Mouse (Mus musculus) layer of hippocampus, adult 9-10 months (tissue): ENCODE measurements around the gene Paqr5.

Source experiments
- DNase-seq: peaks from one replicate; pipeline ENCODE4 v3.0.0; 2022; ENCODE audit warnings: low spot score

Paqr5 gene

DNA sequence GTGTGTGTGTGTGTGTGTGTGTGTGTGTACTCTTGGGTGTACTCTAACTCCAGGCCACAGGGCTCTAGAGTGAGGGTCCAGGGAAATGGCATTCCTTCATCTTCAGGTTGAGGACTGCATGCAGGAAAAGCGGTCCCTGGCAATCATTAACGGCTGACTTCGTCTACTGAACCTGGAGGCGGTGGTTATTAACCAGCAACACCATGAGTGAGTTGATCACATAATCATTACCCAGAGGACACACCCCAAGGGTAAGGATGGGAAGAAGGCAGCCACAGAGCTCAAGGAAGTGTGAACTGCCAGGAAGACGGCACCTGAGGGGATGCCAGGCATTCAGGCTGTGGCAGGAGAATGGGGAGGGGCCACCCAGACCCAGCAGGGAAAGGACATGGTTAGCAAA lies 18.3 kb downstream of the Paqr5 start:
- no peak for DNase-seq

- DNase-seq, result no peak
Observed at GRCm38 (mm10) chr9:62007028-62007427, 19.6 kb downstream of the Paqr5 start.

DNA sequence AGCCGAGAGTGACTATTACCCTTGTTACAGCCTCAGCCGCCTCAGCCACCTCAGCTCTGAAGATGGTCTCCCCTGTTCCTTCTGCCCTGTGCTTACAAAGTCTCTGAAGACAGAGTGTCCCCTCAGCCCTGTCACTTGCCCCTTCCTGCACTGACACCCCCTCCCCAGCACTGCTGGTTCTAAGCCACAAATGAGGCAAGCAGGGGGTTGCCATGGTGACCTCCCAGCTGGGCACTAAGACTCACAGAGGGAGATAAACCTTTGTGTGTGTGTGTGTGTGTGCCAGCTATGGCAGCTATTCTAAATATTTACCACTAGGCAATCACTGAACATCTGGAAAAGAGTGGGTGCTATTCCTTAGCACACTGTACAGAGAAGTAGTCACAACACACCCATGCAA lies 23.0 kb downstream of the Paqr5 start:
- DNase-seq, result no peak

DNA sequence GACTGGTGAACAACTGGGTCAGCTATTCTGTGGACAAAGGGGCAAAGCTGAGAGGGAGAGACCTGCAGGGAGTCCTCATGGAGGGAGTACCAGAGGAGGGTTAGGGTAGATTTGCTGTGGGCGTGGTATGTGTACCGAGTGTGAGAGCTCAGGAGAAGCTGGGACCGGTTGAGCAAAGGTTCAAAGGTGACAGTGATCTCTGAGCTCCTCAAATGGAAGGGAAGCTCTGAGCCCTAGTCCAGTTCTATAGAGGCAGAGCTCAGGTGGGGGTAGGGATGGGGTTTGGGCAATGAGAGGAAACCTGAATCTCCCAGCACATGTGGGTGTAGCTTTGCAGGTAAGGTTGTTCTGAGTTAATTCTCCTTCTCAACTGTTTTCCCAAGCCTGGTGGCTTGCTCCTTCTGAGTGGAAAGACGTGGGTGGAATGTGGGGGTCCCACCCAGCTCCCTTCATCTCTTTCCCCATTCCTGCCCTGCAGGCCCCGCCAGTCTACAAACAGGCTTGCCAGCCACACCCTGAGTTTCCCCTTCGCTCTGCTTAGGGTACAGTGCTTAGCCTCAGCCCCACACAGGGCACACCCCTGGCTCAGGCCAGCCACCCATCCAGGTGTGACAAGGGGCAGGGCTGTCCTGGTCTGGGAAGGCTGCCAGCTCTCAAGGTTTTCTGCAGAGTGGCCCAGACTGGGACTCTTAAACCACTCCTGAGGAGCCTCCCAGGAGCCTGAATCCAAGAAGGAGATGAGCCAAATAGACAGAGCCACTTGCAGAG lies 26.8 kb downstream of the Paqr5 start:
- no peak for DNase-seq

DNA sequence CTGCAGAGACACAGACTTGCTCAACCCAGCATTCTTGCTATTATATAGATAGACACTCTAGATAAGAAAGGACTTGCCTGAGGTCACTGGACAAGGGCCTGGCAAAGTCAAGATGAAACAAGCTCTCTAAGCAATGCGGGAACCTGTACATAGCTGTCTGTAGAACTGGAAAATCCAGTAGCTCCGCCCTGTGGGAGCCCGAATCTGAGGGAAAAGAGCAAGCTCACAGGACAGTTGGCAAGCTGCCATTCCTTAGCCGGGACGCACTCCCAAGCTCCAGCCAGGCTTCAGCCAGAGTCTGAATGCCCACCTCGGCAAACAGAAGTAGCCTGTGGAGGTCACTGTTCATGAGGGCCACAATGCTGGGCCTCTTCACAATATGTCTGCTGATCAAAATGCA lies 28.8 kb downstream of the Paqr5 start:
- DNase-seq, result no peak

DNA sequence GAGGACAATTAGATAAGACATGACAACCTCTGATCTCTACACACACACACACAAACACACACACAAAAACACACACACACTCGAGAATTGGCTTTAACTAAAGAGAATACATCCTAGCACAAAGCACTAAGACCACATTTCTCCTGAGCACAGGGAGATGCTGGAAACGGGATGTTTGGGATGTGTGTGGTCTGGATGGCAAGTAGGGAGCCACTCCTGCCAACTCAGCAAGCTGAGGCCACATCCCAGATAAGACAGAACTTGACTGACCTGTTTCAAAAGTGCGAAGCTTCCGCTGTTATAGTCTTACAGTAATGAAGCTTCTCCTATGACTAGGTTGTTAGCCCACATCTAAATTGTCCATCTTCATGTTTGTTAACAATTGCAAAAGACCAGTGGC lies 35.5 kb downstream of the Paqr5 start:
- no peak for DNase-seq

DNA sequence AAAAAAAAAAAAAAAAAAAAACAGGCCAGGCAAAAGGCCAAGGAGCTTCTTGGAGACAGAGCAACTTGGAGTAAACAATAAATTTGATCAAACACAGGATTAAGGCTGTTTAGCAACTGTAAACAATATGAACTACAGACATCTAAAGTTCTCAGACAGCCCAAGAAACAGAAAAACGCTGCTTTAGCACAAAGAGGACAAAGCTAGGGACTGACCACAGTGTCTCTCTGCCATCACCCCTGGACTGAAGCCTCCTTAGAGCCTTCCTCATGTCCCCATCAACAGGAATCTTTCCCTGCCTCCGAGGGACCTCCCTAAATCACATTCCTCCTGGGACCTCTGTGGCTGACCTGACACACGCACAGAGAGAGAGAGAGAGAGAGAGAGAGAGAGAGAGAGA lies 35.9 kb downstream of the Paqr5 start:
- no peak for DNase-seq

GRCm38 (mm10) chr9:61986055-61986454 lies 40.6 kb downstream of the Paqr5 start:
- DNase-seq, result no peak

DNA sequence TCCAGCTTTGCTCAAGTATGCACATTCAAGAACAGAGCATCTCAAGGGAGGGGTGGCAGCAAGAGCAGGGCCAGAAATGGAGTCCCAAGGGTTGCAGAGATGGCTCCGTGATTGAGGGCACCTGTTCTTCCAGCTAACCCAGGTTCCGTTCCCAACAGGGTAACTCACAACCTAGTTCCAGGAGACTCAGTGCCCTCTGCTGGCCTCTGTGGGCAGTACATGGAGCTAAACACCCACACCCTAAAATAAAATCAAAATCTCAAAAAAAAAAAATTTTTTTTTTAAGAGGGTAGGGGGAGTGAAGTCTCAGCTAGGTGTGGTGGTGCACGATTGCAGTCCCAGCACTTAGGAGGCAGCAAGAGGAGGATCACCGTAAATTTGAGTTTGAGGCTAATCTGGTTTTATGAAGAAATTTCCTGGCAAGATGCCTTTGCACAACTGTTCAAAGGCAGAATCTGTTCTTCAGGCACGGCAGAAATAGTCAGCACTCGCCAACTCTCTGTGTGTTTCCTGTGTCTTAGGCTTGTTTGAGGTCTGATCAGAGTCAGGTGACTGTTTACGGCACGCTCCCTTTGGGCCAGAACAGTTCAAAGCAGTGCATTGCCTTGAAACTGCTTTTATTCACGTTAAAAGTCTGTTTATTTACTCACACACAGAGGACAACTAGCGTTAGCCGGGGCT lies 41.3 kb downstream of the Paqr5 start:
- DNase-seq, result no peak

DNA sequence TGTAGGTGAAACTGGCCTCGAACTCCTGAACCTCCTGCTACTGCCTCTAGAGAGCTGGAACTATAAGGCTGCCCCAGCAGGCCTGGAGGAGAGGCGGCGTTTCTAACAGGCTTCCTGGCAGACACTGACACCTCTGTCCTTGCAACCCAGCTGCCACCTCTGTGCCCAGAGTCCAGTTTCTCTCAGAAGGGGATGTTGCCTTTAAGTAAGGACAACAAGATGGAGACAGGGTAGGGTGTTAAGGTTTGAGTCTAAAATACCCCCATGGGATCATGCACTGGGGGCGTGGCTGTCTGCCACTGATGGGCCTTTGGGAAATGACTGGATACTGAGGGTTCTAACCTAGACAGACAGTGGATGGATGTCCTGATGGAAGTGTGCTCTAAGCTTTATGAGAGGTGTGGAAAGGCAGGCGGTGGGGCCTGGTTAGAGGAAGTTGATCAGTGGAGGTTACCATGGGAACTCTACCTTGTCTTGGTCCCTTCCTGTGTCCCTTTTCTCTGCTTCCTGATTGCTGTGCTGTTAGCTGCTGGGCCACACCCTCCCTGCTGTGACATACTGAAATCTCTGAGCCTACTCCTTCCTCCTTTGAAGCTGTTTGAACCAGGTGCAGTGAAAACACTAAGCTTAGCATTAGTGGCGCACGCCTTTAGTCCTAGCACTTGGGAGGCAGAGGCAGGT lies 43.6 kb downstream of the Paqr5 start:
- no peak for DNase-seq

DNA sequence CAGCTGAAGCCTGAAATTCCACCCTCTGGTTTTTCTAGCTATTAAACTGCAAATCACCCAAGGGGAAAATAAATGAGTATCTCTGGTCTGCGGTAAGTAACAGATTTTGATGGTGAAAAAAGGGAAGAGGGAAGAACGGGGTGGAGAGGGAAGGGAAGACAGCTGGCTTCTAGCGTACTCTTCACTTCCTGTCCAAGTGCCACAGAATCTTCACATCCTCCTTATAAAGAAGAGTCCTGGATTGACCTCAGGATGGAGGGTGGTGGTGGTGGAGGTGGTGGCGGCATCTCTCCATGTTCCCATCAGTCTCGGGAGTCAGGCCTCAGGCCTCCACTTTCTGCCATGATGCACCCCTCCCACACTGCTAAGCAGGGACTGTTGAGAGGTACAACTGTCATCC lies 44.8 kb downstream of the Paqr5 start:
- no peak for DNase-seq

- no peak for DNase-seq
Observed at GRCm38 (mm10) chr9:61979983-61980382, 46.7 kb downstream of the Paqr5 start.

DNA sequence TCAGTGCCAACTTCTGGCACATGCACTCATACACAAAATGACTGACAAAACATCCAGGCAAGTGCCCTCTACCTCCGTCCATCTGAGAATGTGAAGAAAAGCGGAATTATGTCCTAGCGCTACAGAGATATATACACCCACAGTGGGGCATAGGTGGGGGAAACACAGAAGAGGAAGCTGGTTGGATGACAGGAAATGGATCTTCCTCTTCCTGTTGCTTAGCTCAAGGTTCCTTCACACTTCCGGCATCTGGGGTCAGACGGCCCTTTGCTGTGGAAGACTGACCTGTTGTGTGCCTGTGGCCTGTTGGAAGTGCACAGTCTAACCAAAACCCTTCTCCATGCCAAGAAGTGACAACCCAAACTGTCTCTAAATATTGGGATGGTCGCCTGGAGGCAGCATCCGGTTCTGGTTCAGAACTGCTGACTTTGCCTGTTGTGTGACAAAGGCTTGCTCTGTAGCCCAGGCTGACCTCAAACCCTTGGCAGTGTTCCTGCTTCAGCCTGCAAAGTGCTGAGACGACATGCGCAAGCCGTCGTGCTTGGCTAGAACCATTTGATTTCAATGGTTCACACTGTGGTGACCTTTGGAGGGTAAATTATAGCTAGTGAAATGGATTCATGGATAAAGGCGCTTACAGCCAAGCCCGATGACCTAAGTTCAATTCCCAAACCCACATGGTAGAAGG lies 49.3 kb downstream of the Paqr5 start:
- no peak for DNase-seq

GRCm38 (mm10) chr9:61972031-61972430 lies 54.6 kb downstream of the Paqr5 start:
- no peak for DNase-seq

- DNase-seq, result no peak
Observed at GRCm38 (mm10) chr9:61971045-61971444, 55.6 kb downstream of the Paqr5 start.

GRCm38 (mm10) chr9:61967357-61967756 lies 59.3 kb downstream of the Paqr5 start:
- no peak for DNase-seq

- no peak for DNase-seq
Observed at GRCm38 (mm10) chr9:61965987-61966386, 60.7 kb downstream of the Paqr5 start.

DNA sequence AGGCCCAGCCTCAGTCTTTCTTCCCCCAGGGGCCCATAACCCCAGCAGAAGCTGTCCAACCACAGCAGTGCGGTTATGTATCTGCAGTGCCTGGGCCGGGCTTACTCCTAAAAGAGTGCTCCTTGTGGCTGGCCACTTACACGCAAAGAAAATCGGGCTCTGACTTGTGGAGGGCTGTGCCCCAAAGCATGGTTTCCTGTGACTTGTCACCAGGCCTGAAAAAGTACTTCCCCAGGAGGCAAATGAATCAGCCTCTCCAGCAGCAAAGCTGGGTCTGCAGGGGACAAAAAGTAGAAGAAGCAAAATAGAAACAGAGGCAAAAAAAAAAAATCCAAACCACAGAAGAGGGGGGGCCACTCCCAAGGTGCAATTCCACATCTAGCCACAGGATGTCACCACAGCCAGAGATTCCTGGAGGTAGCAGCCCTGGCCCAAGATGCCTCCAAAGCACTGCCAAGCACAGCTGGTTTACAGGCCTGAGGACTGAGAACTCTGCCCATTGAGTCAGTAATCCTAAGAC lies 61.2 kb downstream of the Paqr5 start:
- DNase-seq, result peak; percentile 73

- no peak for DNase-seq
Observed at GRCm38 (mm10) chr9:61963356-61963755, 63.3 kb downstream of the Paqr5 start.

- no peak for DNase-seq
Observed at GRCm38 (mm10) chr9:61961181-61961580, 65.5 kb downstream of the Paqr5 start.

DNA sequence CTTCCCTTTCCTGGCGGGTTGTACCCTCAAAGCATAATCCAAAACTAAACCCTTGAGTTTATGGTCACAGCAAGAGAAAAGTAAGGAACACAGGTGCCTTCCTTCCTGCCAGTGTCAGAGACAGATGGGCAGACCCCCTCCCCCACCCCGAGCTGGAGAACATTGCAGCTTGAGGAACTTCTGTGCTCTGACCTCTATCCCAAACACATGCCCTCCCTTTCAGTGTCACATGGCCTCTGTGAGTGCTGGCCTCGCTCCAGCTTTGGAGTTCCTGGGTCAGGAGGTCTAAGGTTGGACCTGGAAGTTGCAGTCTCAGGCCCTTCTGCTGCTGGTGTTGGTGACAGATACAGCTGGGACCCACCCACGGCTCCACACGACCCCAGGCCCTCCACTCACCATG lies 65.9 kb downstream of the Paqr5 start:
- DNase-seq, result no peak

- no peak for DNase-seq
Observed at GRCm38 (mm10) chr9:61959921-61960569, 66.6 kb downstream of the Paqr5 start.
